Mouse (Mus musculus): ENCODE measurements around the gene Bola1.

GRCm38 (mm10) chr3:96161869-96162840 lies 57.4 kb downstream of the Bola1 start, which contains the start of gene Mtmr11:
- TF ChIP-seq CTCF (IDR thresholded peaks at IDR 0.05; ENCODE audit: low read depth, low read length) (no peak), POLR2A (IDR thresholded peaks at IDR 0.05; ENCODE audit: extremely low read depth, insufficient read depth, low read length) (no peak)
